Mouse (Mus musculus): ENCODE data around the gene Rab23. TPM values are rescaled to one million over a fixed set of nuclear protein-coding genes. Genes with fewer than 3 reads are reported as not detected.

Rab23 gene
- polyA plus RNA-seq, 1 experiment from 2014 or later, result 11.6 TPM

DNA sequence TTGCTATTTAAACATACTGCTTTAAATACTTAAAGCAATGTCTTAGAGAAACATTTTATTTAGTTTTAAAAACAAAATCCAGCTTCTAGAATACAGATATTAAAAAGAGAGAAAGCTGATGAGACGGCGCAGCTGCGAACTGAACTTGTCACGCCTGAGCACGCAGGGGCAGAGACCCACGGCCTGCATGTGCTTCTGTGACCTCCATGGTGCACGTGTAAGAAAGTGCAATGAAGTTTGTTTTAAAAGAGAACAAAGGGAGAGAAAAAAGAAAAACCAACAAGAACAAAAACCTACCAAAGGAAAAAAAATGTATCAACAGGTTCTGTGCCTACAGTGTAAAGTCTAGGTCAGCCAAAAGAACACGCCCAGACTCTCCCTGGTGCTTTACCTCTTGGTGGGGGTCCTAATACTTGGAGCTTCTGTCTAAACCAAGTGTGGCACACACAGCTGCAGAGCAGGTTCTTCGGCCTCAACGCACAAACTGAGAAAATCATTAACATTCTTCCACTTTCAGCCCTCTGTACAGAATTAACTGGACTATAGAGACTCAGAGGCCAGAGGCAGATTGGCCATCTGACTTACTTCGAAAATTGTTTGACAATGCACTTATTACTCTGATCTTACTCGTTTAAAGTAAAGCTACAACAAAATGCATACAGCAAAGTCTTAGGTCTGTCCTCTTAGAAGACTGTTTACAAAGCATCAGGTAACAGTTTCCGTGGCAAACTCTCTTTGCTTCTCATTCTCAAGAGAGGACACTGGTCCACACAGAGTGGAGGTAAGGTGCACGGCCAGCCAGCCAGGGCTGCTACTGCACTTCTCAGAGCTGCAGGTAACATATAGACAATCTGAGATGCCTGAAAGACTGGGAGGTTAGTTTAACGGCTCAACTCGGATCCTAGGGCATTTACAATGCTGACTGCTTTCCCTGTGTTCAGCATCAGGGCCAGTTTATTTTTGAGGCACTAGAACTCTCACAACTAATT, 47.1 kb downstream of the Rab23 start:
- Histone ChIP-seq H3K9me3 (ENCODE audit: control insufficient read depth, low read length) (no peaks in the 10 kb centered on the region), H3K9ac (ENCODE audit: low read depth, low read length) (no peak overlapping the region), H3K4me3 (ENCODE audit: low read depth, low read length) (no peak overlapping the region), H3K4me2 (no peak overlapping the region), H3K36me3 (ENCODE audit: control insufficient read depth, insufficient read depth, low read length) (peaks cover 13% of the 10 kb centered on the region; the same call in 1 of the 2 replicates), H3K27me3 (replicated peaks; ENCODE audit: control insufficient read depth, insufficient read depth, low read length) (no peaks in the 10 kb centered on the region), H3K27ac (ENCODE audit: low read depth, low read length) (no peak overlapping the region), H3K4me1 (replicated peaks; ENCODE audit: control insufficient read depth, insufficient read depth, low read length) (0 out of 2 replicates have a peak, but pooled peaks cover 3% of the 10 kb centered on the region)
- ATAC-seq (replicated peaks; ENCODE audit: low FRiP score) (no peak), DNase-seq (ENCODE audit: low spot score) (no peak)
- 90% methylated on average over 16 of the region's 16 CpGs for WGBS

DNA sequence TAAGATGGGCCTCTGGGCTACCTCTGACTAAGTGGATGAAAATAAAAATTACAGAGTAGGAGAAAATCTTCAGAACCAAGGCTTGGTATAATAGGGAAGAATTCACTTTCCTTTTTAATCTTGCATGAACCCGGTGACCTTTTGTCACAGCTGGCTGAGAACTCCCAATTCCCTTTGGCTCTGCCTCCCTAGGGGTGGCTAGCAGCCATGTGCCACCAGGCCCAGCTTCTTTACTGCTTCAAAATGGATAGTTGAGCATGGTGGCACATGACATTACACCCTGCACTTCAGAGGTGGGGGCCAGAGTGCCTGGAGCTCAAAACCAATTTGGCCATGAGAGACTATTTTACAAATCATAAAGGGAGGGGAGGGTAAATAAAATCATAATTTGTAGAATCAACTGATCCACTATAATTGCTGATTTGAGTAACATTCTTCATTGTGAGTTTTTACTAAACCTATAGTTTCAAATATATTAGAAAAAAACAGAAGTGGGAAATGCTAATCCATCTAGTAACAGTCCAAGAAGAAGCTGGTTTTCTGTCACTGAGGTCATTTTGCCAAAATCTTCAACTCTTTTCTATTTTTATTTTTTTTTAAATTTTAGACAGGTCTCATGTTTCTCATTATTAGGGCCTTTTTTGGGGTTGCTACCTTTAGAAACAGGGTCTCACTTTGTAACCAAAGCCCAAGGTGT, 48.6 kb downstream of the Rab23 start:
- no peaks in the 10 kb centered on the region for H3K9me3 ChIP-seq (ENCODE audit: control insufficient read depth, low read length)
- H3K27ac ChIP-seq (ENCODE audit: low read depth, low read length), result no peak overlapping the region
- peaks cover 13% of the 10 kb centered on the region; the same call in 1 of the 2 replicates for H3K36me3 ChIP-seq (ENCODE audit: control insufficient read depth, insufficient read depth, low read length)
- ATAC-seq (replicated peaks; ENCODE audit: low FRiP score) (no peak), DNase-seq (ENCODE audit: low spot score) (no peak)
- H3K4me2 ChIP-seq, result no peak overlapping the region
- no peak overlapping the region for H3K9ac ChIP-seq (ENCODE audit: low read depth, low read length)
- H3K4me1 ChIP-seq (replicated peaks; ENCODE audit: control insufficient read depth, insufficient read depth, low read length), result 0 out of 2 replicates have a peak, but pooled peaks cover 3% of the 10 kb centered on the region
- no peaks in the 10 kb centered on the region for H3K27me3 ChIP-seq (replicated peaks; ENCODE audit: control insufficient read depth, insufficient read depth, low read length)
- WGBS, result 91% methylated on average over 1 of the region's 1 CpGs
- H3K4me3 ChIP-seq (ENCODE audit: low read depth, low read length), result no peak overlapping the region

DNA sequence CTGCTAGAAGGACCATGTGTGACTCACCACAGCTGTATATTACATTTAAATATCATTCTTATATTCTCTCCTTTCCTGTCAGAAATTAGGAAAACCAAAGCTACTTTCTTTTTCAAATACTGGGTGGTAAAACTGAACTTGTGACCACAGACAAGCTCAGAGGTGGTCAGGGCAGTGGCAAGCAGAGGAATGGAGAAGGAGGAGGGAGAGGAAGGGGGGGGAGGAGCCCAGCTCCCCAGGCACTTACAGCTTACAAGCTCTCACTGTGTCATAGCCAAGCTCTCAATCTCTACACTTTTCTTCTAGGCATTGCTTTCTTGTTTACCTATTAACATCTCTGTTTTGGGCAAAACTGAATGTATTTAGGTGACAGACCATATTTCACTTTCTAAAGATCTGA, 49.1 kb downstream of the Rab23 start:
- no peak for ATAC-seq (replicated peaks; ENCODE audit: low FRiP score)
- H3K4me3 ChIP-seq (ENCODE audit: low read depth, low read length), result no peak overlapping the region

DNA sequence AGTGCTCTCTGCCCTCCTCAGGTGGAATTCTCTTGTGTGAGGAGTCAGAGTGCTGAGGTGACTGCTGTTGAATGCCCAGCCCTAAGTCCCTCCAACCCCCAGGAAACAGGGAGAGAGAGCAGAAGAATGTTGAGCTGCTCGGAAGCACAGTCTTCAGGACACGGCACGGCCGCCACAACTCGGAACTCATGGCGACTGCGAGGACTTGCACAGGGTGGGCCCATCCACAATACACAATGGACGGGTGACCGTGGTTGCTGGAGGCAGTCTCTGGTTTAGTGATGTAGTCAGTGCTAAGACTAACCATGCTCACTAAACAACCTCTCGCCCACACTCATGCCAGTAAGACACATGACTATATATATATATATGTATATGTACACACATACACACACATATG, 51.9 kb downstream of the Rab23 start:
- Histone ChIP-seq H3K4me3 (ENCODE audit: low read depth, low read length) (no peak overlapping the region), H3K9ac (ENCODE audit: low read depth, low read length) (no peak overlapping the region), H3K36me3 (ENCODE audit: control insufficient read depth, insufficient read depth, low read length) (peaks cover 15% of the 10 kb centered on the region), H3K4me2 (no peak overlapping the region), H3K9me3 (ENCODE audit: control insufficient read depth, low read length) (no peaks in the 10 kb centered on the region), H3K27me3 (replicated peaks; ENCODE audit: control insufficient read depth, insufficient read depth, low read length) (no peaks in the 10 kb centered on the region), H3K27ac (ENCODE audit: low read depth, low read length) (no peak overlapping the region), H3K4me1 (replicated peaks; ENCODE audit: control insufficient read depth, insufficient read depth, low read length) (no peaks in the 10 kb centered on the region)
- no peak for DNase-seq (ENCODE audit: low spot score)
- ATAC-seq (replicated peaks; ENCODE audit: low FRiP score), result no peak
- 98% methylated on average over 10 of the region's 10 CpGs for whole genome bisulfite sequencing

More for the DNA sequence above, 49.1 kb downstream of the Rab23 start:
- H3K9ac ChIP-seq (ENCODE audit: low read depth, low read length), result no peak overlapping the region
- H3K36me3 ChIP-seq (ENCODE audit: control insufficient read depth, insufficient read depth, low read length), result peaks cover 13% of the 10 kb centered on the region; the same call in 1 of the 2 replicates
- 0 out of 2 replicates have a peak, but pooled peaks cover 3% of the 10 kb centered on the region for H3K4me1 ChIP-seq (replicated peaks; ENCODE audit: control insufficient read depth, insufficient read depth, low read length)
- no peak overlapping the region for H3K4me2 ChIP-seq
- H3K27me3 ChIP-seq (replicated peaks; ENCODE audit: control insufficient read depth, insufficient read depth, low read length), result no peaks in the 10 kb centered on the region
- no peaks in the 10 kb centered on the region for H3K9me3 ChIP-seq (ENCODE audit: control insufficient read depth, low read length)
- H3K27ac ChIP-seq (ENCODE audit: low read depth, low read length), result no peak overlapping the region
- DNase-seq (ENCODE audit: low spot score), result no peak

DNA sequence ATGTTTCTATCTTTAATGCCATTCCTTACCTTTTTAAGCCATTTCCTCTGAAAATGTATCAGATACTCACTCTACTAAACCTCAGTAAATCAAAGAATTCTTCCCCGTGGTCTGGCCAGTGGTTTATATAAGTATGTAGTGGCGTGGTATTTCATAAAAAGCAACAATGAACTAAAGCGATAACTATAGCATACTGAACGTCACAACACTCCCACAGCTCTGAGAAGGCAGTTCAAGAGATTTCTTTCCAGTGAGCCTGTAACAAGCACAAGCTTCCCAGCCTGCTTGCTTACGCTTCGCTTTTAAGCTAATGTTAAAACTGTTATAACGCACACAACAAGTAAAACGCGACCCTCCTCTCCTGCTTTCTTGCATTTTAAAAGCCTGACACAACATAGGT, 52.4 kb downstream of the Rab23 start:
- Histone ChIP-seq H3K9ac (ENCODE audit: low read depth, low read length) (no peak overlapping the region), H3K9me3 (ENCODE audit: control insufficient read depth, low read length) (no peaks in the 10 kb centered on the region), H3K36me3 (ENCODE audit: control insufficient read depth, insufficient read depth, low read length) (peaks cover 15% of the 10 kb centered on the region), H3K4me2 (no peak overlapping the region), H3K27me3 (replicated peaks; ENCODE audit: control insufficient read depth, insufficient read depth, low read length) (no peaks in the 10 kb centered on the region), H3K4me1 (replicated peaks; ENCODE audit: control insufficient read depth, insufficient read depth, low read length) (no peaks in the 10 kb centered on the region), H3K4me3 (ENCODE audit: low read depth, low read length) (no peak overlapping the region), H3K27ac (ENCODE audit: low read depth, low read length) (no peak overlapping the region)
- DNase-seq (ENCODE audit: low spot score) (no peak), ATAC-seq (replicated peaks; ENCODE audit: low FRiP score) (no peak)
- 93% methylated on average over 9 of the region's 9 CpGs for WGBS

DNA sequence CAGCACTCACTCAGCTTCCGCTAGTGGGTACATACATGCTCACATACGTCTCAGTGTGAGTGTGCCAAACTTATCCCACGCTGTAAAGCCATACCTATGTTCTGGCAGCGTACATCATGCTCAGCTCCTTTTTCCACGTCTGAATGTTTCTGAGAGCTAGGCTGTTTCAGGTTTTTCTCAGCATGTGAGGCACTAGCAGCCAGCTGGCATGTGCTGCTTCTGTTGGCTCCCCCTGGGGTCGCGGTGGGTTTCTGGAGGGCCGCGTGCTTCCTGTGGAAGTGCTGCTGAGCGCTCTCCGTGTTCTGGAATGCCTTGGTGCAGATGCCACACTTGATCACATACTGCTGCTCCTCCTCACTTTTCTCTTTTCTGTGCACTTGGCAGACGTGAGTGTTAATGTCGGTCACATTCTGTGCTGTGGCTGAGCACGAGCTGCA, 56.5 kb downstream of the Rab23 start:
- Histone ChIP-seq H3K27me3 (replicated peaks; ENCODE audit: control insufficient read depth, insufficient read depth, low read length) (no peaks in the 10 kb centered on the region), H3K4me1 (replicated peaks; ENCODE audit: control insufficient read depth, insufficient read depth, low read length) (no peaks in the 10 kb centered on the region), H3K9ac (ENCODE audit: low read depth, low read length) (no peak overlapping the region), H3K36me3 (ENCODE audit: control insufficient read depth, insufficient read depth, low read length) (peaks cover 12% of the 10 kb centered on the region), H3K9me3 (ENCODE audit: control insufficient read depth, low read length) (no peaks in the 10 kb centered on the region), H3K4me2 (no peak overlapping the region), H3K27ac (ENCODE audit: low read depth, low read length) (no peak overlapping the region), H3K4me3 (ENCODE audit: low read depth, low read length) (no peak overlapping the region)
- DNase-seq (ENCODE audit: low spot score) (no peak), ATAC-seq (replicated peaks; ENCODE audit: low FRiP score) (no peak)
- WGBS, result 91% methylated on average over 14 of the region's 14 CpGs

DNA sequence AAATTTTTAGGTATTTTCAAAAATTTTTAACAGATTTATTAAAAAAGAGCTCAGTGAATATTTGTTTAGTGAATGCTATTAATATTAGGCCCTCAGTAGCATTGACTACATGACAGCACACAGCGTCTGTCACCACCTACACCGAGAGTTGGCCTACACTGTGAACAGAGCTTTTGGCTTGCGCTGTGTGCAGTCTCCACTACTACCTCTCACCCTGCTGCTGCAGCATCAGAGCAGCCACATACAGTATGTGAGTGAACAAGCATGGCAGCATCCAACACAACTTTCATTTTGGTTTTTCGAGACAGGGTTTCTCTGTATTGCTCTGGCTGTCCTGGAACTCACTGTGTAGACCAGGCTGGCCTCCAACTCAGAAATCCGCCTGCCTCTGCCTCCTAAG, 64.9 kb downstream of the Rab23 start:
- WGBS, result 93% methylated on average over 5 of the region's 5 CpGs
- Histone ChIP-seq H3K4me3 (ENCODE audit: low read depth, low read length) (no peak overlapping the region), H3K36me3 (ENCODE audit: control insufficient read depth, insufficient read depth, low read length) (peaks cover 7% of the 10 kb centered on the region; the same call in 1 of the 2 replicates), H3K4me2 (no peak overlapping the region), H3K9ac (ENCODE audit: low read depth, low read length) (no peak overlapping the region), H3K27me3 (replicated peaks; ENCODE audit: control insufficient read depth, insufficient read depth, low read length) (no peaks in the 10 kb centered on the region), H3K4me1 (replicated peaks; ENCODE audit: control insufficient read depth, insufficient read depth, low read length) (0 out of 2 replicates have a peak, but pooled peaks cover 4% of the 10 kb centered on the region), H3K27ac (ENCODE audit: low read depth, low read length) (no peak overlapping the region), H3K9me3 (ENCODE audit: control insufficient read depth, low read length) (no peaks in the 10 kb centered on the region)
- DNase-seq (ENCODE audit: low spot score), result no peak
- ATAC-seq (replicated peaks; ENCODE audit: low FRiP score), result no peak

DNA sequence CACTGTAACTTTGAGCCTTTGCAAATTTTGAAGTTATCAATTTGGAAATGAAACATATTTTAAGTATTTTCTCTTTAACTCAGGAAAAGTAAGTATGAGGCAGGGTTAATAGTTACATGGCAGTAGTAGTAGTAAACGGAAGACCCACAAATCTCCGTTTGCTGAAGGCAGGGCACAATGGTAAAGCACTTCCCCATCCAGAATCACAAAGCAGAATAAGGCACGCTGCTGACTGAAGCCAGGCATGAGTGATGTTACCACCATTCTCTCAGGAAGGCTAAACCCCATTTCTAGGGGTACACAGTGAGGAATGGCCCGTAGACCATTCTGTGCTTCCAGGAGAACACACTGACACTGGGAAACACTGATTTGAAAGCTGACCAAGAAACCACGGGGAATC, 68.4 kb downstream of the Rab23 start:
- 70% methylated on average over 5 of the region's 5 CpGs for WGBS
- Histone ChIP-seq H3K4me2 (no peak overlapping the region), H3K27me3 (replicated peaks; ENCODE audit: control insufficient read depth, insufficient read depth, low read length) (no peaks in the 10 kb centered on the region), H3K36me3 (ENCODE audit: control insufficient read depth, insufficient read depth, low read length) (peaks cover 2% of the 10 kb centered on the region; the same call in 1 of the 2 replicates), H3K9me3 (ENCODE audit: control insufficient read depth, low read length) (no peaks in the 10 kb centered on the region), H3K27ac (ENCODE audit: low read depth, low read length) (no peak overlapping the region), H3K9ac (ENCODE audit: low read depth, low read length) (no peak overlapping the region), H3K4me1 (replicated peaks; ENCODE audit: control insufficient read depth, insufficient read depth, low read length) (0 out of 2 replicates have a peak, but pooled peaks cover 4% of the 10 kb centered on the region), H3K4me3 (ENCODE audit: low read depth, low read length) (no peak overlapping the region)
- ATAC-seq (replicated peaks; ENCODE audit: low FRiP score), result no peak
- DNase-seq (ENCODE audit: low spot score), result no peak

Measured in liver, embryonic 11.5 days (tissue).